Mouse (Mus musculus): ENCODE results near the gene Mchr1. TPM values are rescaled to one million over a fixed set of nuclear protein-coding genes. Genes with fewer than 3 reads are reported as not detected.
"Not testable (repeated sequence)": the region's sequence is repeated elsewhere in the genome, so short reads cannot be mapped to it uniquely, and the experiment has no call there.

Mchr1 gene
- under 1 TPM in 1 of 2 experiments, not detected in 1; 0.30 TPM for polyA plus RNA-seq (2017; shearing (Covaris generic))

DNA sequence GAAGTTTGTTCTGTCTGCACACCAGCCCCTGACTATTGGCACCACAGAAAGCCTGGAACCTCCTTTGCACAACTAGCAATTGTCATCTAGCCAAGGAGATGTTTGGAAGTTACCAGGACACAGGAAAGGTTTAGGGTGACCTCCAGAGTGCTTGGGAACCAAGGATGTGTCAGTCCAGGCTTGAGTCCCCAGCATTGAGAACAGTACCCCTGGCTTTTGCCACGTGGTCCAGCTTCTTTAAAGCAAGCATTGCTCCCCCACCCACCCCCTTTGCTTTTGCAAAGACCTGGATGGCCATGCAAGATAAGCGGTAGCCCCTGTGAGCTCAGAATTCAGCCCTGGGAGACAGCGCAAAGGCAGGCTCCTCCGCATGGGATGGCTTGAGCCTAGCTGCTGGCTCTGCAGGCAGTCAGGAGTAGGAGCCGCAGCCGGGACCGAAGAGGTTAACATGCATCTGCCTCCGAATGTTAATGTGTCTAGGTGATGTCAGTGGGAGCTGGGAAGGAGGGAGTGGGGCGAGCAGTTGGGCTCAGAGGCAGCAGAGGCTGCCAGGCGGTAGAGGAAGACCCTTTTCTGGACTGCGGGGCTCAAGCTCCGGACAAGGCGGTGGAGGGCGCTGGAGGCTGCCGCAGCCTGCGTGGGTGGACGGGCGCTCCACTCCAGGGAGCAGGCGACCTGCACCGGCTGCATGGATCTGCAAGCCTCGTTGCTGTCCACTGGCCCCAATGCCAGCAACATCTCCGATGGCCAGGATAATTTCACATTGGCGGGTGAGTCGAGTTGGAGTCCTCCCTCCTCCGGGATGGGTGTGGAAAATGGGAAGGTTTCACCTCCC lies at the start of gene Mchr1:
Mchr1 (plus strand) TSS at position 414 of the 835 bp plus-strand sequence.
- no peak for ATAC-seq

DNA sequence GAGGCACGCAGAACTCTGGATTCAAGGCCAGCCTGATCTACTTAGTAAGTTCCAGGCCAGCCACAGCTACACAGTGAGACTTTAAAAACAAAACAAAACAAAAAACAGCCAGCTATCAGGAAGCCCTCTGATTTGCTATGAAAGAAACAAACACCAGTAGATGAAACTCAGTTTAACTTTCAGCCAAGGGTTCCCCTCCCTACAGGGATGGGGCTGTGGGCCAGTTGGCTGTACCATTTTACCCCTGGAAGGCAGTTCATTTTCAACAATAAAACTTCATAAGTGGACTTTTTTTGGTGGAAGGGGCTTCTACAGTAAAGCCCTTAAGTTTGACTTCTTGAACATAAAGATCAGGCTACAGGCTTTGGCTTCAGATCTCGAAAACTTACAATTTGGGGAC lies 46.2 kb upstream of the Mchr1 start:
- ATAC-seq = no peak

DNA sequence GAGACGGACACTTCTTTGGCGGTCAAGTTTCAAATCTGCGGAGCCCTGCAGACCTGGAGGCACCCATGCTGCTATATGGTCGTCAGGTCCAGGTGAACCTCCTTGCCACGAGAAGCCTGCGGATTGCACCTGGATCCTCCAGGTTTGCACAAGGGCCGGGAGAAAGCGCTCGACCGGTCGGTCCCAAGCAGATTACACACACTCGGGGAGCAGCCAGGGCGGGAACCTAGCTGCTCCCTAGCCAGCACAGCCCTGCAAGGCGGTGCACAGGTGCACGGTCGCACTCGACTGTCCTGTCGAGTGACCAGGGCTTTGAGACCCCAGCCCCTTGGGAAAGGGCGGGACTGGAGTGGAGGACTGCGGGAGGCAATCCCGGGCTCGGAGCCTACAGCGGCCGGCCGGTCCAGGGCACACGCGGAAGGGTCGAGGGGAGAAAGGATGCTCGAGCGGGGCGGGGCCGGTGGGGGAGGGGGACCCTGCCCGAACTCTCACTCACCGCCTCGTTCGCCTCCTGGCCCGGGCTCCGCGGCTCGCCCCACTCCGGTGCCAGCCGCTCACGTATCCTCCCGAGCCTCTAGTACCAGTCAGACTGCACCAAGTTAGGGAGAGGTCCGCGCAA lies 45.2 kb upstream of the Mchr1 start:
- ATAC-seq = no peak

DNA sequence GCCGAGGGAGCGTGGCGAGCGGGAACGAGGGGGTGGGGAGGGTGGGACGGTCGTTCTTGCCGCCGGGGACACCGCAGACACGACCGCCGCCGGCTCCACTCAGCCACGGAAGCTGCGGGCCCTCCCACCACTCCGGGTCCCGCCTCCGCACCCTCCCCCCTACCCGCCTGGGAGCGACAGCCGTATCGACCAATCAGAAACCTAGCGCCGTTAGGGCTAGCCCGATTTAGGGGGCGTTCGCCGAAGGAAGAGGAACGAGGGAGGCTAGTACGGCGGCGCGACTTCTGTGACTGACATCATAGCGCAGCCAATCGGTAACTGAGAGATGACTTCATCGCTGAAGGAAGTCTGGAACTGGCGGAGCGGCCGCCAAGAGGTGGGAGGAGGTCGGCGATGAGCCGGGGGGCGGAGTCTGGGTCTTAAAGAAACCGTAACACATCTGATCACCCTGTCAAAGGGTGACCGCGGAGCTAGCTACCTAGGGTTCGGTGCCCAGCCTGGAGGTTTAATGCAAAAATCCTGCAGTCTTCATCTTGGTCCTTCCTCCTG lies 44.6 kb upstream of the Mchr1 start, which contains the start of gene Mrtfa:
Mrtfa (minus strand) TSS at position 128 of the 549 bp plus-strand sequence.
- peak; percentile 99 for ATAC-seq

DNA sequence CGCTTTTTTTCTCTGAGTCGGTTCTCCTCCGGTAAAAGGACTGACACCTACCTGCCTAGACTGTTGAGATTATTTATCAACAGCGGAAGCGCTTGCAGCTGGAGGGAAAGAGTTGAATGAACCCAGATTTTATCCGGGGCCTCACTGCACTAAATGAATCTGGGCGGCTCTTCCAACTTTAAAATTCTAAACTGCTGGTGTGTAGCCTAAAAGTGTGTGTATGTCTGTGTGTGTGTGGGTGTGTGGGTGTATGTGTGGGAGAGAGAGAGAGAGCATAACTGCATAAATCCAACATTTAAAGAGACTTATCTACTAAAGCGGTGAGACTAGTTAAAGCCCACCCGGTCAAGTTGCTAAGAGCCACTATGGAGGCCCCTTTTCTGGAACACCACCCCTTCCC lies 44.0 kb upstream of the Mchr1 start:
- no peak for ATAC-seq

DNA sequence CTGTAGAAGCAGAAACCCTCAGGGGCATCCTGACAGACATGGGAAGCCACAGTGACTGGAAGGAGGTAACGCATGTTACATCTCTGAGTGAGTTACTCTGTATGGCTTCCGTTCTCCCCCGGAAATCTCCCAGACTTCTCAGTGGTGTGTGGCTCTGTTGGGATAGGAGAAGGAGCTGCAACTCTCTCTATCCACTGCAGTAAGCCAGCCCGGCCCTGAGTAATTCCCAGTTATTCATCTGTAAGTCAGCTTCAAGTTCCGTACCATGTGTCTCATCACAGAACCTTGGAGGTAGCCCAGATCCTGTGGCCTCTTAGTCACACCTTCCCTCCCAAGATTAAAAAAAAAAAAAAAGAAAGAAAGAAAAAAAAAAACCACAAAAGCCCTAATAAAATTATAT lies 43.0 kb upstream of the Mchr1 start:
- ATAC-seq = no peak

DNA sequence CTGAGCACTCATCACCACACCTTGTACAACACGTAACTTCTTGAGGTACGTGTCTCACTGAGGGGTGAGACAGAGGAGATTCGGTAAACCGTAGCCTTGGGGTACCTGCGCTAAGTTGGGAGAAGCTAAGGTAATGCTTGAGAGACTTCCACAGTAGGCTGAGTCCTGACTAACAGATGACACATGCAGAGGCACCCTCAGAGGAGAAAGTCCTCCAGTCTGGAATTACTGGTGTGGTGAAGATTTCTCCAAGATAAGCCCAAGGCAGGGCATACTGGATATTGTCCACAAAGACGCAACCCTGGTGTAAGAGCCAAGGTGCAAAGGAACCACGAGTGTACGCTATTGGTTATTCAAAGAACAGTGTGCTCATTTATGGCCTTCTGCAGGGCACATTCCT lies 42.4 kb upstream of the Mchr1 start:
- ATAC-seq = no peak

DNA sequence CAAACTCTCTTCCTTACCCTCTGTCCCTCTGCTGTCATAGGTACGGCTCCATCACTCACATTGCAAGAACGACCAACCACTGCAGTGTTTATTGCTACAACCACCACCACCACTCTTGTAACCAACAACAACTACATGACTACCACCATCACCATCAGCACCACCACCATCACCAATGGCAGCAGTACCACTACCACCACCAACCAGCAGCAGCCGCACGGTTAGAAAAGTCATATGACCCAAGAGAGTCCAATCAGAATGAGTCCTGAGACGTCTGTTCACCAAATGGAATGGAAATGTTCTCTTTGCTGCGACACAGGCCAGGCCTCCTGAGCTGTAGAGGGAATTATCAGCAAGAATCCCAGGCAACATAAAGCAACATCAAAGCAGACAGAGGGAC lies 40.5 kb upstream of the Mchr1 start:
- no peak for ATAC-seq

DNA sequence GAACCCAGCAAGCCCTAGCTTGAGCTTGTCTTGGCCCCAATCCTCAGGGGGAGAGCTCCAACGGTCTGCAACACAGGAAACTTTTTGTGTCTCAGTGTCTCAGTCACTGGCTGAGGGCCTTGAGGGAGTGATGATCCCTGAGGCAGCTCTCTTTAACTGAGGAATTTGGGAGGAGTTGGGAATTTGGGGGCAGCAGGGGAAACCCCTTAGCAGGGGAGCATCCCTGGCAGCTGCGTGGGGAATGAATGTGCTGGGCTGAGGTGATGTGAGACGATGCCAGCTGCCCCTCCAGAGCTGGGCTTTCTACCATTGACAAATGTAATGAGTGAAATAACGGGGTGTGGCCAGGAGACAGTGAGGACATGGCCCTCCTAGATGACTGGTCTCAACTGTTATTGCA lies 39.9 kb upstream of the Mchr1 start:
- no peak for ATAC-seq

DNA sequence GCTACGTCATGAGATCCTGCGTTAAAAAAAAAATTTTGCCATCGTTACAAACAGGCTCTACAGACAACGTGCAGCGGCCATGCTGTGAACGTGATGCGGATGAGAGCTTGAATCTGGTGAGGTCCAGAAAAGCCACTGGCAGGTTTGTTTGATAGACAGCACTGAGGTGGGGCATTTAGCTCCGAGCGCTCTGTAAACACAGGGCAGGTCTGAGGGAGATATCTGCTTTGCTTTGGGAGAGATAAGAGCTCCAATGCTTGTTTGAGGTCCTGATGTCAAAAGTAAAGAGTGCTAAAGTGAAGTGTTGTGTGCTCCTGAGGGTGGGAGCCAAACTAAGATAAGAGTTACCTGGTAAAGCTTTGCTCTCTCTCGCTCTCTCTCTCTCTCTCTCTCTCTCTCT lies 38.1 kb upstream of the Mchr1 start:
- ATAC-seq = no peak

DNA sequence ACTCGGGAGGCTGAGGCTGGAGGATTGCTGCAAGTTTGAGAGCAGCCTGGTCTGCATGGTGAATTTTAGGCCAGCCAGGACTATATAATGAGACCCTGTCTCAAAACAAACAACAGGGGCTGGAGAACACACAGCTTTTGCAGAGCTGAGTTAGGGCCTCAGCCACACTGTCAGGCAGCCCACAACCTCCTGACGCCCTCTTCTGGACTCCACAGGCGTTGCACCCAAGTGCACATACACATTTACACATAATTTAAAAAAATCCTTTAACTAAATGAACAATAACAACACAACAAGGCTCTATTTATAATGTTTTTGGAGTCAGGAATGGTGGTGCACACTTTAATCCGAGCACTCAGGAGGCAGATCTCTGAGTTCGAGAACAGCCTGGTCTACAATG lies 36.9 kb upstream of the Mchr1 start:
- no peak for ATAC-seq

DNA sequence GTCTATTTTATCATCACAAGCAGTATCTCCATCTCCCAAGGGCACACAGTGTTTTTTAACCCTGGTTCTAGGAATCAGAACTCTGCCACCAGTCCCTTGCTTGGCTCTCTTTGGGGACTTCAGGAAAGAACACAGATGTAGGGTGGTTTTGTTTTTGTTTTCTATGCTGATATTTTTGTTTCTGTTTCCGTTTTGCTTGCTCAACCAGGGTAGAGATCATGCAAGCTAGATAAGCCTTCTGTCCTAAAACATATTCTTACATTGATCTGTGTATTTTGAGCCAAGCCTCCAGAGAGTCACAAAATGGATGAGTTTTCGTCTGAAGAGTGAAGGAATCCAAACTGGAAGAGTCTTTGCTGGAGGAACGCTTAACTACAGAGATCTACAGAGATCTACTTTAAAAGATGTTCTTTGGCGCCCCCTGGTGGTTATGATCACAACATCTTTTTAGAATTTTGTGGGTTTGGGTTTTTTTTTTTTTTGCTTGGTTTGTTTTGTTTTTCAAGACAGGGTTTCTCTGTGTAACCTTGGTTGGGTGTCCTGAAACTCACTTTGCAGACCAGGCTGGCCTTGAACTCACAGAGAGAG lies 35.8 kb upstream of the Mchr1 start:
- ATAC-seq = peak; percentile 66

DNA sequence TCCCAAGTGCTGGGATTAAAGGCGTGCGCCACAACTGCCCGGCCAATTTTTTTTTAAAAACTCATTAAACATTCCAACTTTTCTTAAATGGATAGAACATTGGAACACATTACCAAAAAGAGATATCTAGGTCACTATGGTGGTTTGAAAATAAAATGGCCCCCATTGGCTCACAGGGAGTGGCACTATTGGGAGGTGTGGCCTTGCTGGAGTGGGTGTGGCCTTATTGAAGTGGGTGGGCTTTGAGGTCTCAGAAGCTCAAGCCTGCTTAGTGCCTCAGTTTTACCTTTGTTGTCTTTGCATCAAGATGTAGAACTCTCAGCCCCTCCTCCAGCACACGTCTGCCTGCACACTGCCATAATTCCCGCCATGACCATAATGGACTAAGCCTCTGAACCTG lies 32.8 kb upstream of the Mchr1 start:
- ATAC-seq = no peak

DNA sequence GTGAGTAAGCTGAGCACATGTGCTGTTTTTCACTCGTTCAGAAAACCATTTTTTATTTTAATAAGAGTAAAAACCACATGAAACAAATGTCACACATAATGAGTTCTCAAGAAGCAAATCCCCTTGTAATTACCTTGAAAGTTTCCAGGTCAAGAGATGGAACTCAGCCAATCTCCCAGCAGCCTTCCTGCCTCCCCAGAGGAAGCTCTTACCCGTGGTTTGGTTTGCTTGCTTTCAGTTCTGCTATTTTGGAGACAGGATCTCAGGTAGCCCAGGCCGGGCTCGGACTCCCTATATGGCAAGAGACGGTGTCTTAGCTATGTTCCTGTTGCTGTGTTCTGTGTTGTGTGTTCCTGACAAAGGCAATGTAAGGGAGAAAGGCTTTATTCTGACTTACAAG lies 24.8 kb upstream of the Mchr1 start:
- ATAC-seq = peak; percentile 61

DNA sequence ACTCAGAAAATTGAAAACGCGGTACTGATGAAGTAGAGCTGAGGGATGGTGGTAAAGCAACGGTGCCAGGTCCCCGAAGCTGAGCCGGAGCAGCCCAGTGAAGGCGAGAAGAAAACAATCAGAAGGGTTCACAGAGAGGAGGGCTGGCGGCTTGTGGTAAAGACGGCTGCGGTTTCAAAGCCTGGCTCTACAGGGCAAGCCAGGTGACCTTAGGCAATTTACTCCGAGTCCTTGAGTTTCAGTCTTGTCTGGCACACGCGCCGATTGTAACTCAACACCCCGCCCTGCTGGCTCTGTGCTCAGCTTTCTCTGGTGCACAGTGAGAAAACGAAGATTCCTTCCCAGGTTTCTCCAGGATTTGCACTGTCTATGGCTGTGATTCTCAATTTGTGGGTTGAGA lies 22.3 kb upstream of the Mchr1 start:
- no peak for ATAC-seq

DNA sequence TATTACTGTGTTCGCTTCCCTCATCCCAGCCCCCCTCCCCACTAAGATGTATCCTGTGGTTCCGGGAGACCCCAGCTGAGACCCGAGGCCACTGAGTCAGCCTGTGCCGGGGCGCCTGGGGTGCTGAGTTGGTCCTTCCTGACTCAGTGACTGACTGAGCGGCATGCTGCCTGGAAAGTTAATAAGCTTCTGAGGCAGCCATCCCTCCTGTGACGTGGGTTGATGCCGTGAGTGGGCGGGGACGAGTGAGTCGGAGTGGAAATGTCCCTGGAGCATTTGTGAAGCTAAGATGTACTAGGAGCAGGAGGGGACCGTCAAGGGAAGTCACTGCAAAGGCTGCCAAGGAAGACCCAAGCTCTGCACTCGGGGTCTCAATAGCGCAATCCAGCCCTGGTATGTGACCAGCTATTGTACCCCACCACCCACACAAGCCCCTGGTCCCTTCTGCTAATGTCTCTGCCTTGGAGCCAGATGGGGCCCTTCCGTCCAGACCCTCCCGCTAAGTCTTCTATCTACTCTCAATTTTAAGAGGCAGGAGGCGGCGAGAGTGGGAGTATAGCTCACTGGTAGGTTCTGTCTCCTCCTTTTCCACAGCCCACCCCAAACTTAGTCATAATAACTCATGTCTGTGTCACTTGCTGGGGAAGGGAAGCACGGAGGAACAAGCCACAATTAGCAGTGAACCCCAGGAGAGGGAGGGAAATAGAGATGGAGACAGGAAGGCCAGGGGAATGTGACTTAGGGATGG lies 18.2 kb upstream of the Mchr1 start:
- no peak for ATAC-seq

DNA sequence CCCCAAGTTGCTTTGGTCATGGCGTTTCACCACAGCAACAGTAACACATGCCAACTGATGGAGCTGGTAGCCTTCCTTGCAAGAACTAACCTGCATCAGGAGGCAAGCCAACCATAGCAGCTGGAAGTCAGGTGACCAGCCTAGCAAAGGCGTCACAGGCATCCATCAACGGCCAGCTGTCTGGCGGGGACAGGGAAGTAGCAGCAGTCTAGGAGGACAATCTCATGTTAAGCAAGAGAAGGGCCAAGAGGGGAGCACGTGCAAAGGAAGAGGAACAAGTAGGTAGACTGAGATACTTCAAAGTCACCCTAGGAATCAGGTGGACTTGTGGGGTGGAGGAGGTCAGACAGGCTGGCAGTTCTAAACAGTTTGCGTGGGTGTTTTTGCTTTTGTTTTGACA lies 16.2 kb upstream of the Mchr1 start:
- no peak for ATAC-seq

DNA sequence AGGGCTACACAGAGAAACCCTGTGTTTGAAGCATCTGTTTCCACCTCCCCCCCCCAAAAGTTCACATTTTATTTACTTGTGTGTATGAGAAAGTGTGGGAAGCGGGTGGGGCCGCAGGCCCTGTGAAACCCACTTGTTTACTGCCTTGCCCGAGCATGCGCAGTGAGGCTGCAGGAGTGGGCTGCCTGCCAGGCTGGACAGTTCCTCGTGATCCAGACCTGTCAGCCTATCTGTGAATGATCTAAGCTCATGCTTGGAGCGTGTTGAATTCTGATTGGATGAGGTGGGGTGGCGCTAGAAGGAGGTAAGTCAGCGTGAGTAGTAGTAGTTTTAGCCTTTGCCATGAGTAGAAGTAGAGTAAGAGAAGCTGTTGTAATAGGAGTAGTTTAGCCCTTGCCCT lies 15.2 kb upstream of the Mchr1 start:
- ATAC-seq = not testable (repeated sequence)

DNA sequence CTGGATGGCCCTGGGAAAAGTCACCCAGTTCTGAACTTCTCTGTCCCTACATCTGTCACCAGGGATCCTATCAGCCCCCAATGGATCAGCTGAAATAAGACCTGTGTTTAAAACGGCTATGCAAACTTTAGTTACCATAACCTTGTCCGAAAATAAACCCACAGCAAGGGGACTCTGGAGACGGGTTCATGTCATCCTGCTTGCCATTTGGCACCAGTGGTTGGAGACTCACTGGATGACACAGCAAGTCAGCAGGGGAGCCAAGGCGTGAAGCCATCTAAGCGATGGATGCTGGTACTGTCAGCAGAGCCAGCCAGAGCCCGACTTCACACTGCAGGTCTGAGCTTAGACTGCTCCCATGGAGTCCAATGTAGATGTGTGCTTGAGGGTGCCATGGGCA lies 13.9 kb upstream of the Mchr1 start:
- ATAC-seq = no peak

DNA sequence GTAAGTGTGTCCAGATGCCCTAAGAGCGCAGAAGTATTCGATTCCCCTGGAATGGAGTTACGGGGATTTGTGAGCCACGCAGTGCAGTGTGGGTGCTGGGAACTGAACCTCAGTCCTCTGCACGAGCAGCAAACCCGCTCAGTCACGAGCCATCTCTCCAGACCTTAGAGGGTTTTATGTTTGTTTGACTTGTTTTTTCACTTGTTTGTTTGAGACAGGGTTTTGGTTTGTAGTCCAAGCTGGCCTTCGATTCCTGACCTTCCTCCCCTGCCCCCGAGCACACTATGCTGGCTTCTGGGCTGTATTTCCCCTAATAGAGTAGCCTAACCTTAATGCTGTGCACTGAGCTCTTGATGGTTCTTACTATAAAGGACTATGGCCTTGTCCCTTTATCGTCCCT lies 10.3 kb upstream of the Mchr1 start:
- ATAC-seq = no peak

DNA sequence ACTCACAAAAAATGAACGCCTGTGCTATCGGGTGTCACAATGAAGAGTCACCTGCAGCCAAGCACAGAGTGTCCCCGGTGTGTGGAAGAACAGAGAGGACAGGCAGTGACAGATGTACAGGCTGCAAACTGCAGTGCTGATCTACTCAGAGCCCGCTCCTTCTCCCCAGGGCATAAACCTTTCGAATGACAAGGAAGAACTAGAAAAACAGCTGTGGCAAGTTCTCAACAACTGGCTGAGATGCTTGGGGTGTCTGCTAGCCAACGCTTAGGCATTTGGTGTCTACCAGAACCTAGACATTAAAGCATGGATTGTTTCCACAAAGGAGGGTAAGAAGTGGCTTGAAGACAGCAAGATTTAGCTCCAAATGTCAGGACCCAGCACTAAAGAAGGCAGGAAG lies 9.6 kb upstream of the Mchr1 start:
- no peak for ATAC-seq

DNA sequence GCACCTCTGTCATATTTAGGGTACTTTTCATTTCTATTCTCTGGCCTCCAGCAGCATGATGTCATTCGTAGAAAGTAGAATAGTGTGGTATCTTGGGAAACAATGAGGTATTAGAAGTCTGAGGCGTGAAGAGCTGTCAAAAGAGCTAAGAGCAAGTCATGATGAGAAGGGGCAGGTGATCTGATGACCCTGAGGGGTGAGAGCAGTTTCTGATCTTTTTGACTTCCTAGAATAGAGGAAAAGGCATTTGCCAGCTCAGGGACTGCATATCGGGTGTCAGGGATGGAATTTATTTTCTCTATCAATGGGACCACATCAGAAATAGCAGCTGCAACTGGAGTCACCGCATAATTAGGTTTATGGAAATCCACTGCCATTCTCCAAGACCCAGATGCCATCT lies 8.5 kb upstream of the Mchr1 start:
- ATAC-seq = no peak

DNA sequence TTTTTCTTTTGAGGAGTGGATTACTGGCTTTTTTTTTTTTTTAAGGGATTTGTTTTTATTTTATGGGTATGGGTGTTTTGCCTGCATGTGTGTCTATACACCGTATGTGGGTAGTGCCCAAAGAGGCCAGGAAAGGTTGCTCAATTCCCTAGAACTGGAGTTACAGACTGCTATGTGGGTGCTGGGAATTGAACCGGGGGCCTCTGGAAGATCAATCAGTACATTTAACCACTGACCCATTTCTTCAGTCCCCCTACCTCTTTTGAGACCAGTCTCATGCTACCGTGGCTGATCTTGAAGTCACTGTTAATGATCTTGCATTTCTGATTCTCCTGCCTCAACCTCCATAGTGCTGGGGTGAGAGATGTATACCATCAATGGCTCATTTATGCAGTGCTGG lies 8.0 kb upstream of the Mchr1 start:
- ATAC-seq = no peak
